ENCODE assay signal across 21 mouse cellular contexts in the genomic region with DNA sequence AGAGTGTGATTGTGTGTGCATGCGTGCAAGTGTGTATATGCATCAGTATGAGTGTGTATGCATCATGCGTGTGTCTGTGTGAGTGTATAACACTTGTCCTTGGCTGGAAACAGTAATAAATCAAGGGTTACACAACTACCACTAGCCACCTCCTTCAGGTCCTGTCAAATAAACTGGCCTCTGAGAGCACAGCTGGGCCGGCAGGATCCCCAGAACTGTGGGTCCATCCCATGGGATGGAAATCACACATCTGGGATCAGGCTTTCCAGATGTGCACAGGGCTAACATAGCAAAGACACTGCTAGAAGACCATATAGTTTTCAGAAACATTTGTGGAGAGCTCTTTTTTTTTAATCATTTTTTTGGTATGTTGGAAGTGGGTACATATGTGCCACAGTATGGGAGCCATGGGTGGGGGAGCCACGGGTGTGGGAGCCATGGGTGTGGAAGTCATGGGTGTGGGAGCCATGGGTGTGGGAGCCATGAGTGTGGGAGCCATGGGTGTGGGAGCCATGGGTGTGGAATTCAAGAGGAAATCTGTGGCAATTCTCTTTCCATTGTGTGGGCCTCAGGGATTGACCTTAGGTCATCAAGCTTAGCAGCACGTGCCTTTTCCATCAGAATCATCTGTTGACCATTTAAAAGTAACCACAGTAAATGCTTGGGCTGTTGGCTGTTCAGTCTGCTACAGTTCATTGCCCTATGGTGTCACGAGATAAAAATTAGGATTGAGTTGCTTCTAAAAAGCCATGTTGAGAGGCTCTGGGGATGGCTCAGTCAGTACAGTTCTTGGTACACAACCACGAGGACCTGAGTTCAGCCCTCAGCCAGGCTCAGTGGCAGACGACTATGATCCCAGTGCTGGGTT.
DNase-seq lines count a peak whose midpoint lies in the region; ATAC-seq lines count a peak whose summit lies in the region.
"Had no signal": no experiment of that assay in that cellular context is flagged by ENCODE, and none has a peak within 500 bp of the region (broad histone marks: within the 10 kb centered on the region; RNA-seq: fewer than 3 reads in every experiment).

No protein-coding gene starts in this region.

- H3K9ac ChIP-seq in heart, embryonic 14.5 days (ENCODE audit: low read length) = no peak overlapping the region
- no peak overlapping the region for H3K9ac ChIP-seq in limb, embryonic 12.5 days (replicated peaks)
- H3K9ac ChIP-seq: forebrain, embryonic 13.5 days; kidney, embryonic 15.5 days; liver, embryonic 12.5 days had no signal

- intact Hi-C loops in heart, postnatal 25 days (cut with DNase I) = no loop called here

- H3K27me3 ChIP-seq in heart, embryonic 14.5 days (ENCODE audit: control insufficient read depth, insufficient read depth, low read length) = no peaks in the 10 kb centered on the region
- H3K27me3 ChIP-seq in limb, embryonic 12.5 days = no peaks in the 10 kb centered on the region
- H3K27me3 ChIP-seq: CH12.LX; forebrain, embryonic 13.5 days; liver, embryonic 12.5 days had no signal

- H3K4me2 ChIP-seq in heart, embryonic 14.5 days (ENCODE audit: low read length) = no peak overlapping the region
- H3K4me2 ChIP-seq in limb, embryonic 12.5 days = no peak overlapping the region
- H3K4me2 ChIP-seq: forebrain, embryonic 13.5 days; kidney, embryonic 15.5 days; liver, embryonic 12.5 days had no signal

- WGBS in heart, embryonic 14.5 days = 63% methylated on average over 8 of the region's 8 CpGs
- 62% methylated on average over 8 of the region's 8 CpGs for WGBS in limb, embryonic 12.5 days

- peak; percentile 17; the same call in 1 of the 2 replicates for ATAC-seq in heart, embryonic 14.5 days (ENCODE audit: insufficient number of reproducible peaks, insufficient read depth, low FRiP score, low read depth)
- peak; percentile 47 for ATAC-seq in limb, embryonic 12.5 days (ENCODE audit: insufficient number of reproducible peaks, insufficient read depth, low FRiP score, low TSS enrichment, low read depth)
- ATAC-seq: forebrain, embryonic 13.5 days; hindbrain, postnatal 0 days; intestine, postnatal 0 days; liver, embryonic 12.5 days had no signal

- DNase-seq in heart, adult 18-20 months = peak; percentile 20 to 29
- no peak for DNase-seq in heart, postnatal 25 days (ENCODE audit: low spot score)
- peak; percentile 26 for DNase-seq in forelimb bud, embryonic 11.5 days (ENCODE audit: low read depth, low spot score)
- DNase-seq in thymus, postnatal 14 days = no peak
- no peak for DNase-seq in embryo, embryonic 10 days (ENCODE audit: low spot score)
- DNase-seq: cerebellum, adult 8-10 months; gastrocnemius, postnatal 36 days; layer of hippocampus, postnatal 36 days; lung, adult 2 months; right cerebral cortex, postnatal 4 days; thymus, postnatal 36 days had no signal

- H3K4me1 ChIP-seq in heart, embryonic 14.5 days (ENCODE audit: control insufficient read depth in 2 of 2, insufficient read depth in 2 of 2, low read length in 2 of 2) = peaks cover 14 to 16% of the 10 kb centered on the region in 2 experiments
- H3K4me1 ChIP-seq in limb, embryonic 12.5 days (replicated peaks) = peaks cover 46% of the 10 kb centered on the region
- H3K4me1 ChIP-seq: forebrain, embryonic 13.5 days; hindbrain, embryonic 10.5 days; liver, embryonic 12.5 days had no signal

- no peaks in the 10 kb centered on the region for H3K9me3 ChIP-seq in heart, embryonic 14.5 days (ENCODE audit: control insufficient read depth, low read length)
- H3K9me3 ChIP-seq in limb, embryonic 12.5 days = no peaks in the 10 kb centered on the region
- H3K9me3 ChIP-seq: forebrain, embryonic 13.5 days; hindbrain, embryonic 10.5 days; kidney, embryonic 15.5 days; liver, embryonic 12.5 days; midbrain, embryonic 10.5 days had no signal

- H3K4me3 ChIP-seq in heart, embryonic 14.5 days (ENCODE audit: control insufficient read depth in 1 of 2, insufficient read depth in 1 of 2, low read depth in 1 of 2, low read length in 2 of 2) = no peak overlapping the region
- H3K4me3 ChIP-seq in limb, embryonic 12.5 days (replicated peaks) = no peak overlapping the region
- H3K4me3 ChIP-seq: forebrain, embryonic 13.5 days; hindbrain, embryonic 10.5 days; kidney, embryonic 15.5 days; liver, embryonic 12.5 days; midbrain, embryonic 10.5 days had no signal

- no peaks in the 10 kb centered on the region for H3K36me3 ChIP-seq in heart, embryonic 14.5 days (ENCODE audit: control insufficient read depth, insufficient read depth, low read length)
- no peaks in the 10 kb centered on the region for H3K36me3 ChIP-seq in limb, embryonic 12.5 days
- H3K36me3 ChIP-seq: hindbrain, embryonic 10.5 days; kidney, embryonic 15.5 days; liver, embryonic 12.5 days; midbrain, embryonic 10.5 days had no signal

- H3K27ac ChIP-seq in heart, embryonic 14.5 days (replicated peaks in 1 of 2; ENCODE audit: control insufficient read depth in 1 of 2, insufficient read depth in 1 of 2, low read depth in 2 of 2, low read length in 2 of 2) = peak overlapping the region in 1 of 2 experiments; percentile 56; a peak in 2 of 4 replicates
- peak overlapping the region; percentile 26 for H3K27ac ChIP-seq in limb, embryonic 12.5 days
- H3K27ac ChIP-seq: forebrain, embryonic 13.5 days; hindbrain, embryonic 10.5 days; hindbrain, postnatal 0 days; kidney, embryonic 15.5 days; liver, embryonic 12.5 days; midbrain, embryonic 10.5 days had no signal

Comparison
In these comparisons a context has a peak if more than half of its experiments do, and no peak if none do; other contexts are left out.
1. DNase-seq: peak in heart, adult 18-20 months (2 of 2) and forelimb bud, embryonic 11.5 days (single experiment); none in heart, postnatal 25 days (single experiment), thymus, postnatal 14 days (single experiment) and embryo, embryonic 10 days (single experiment).